Mouse (Mus musculus): Measurements from ENCODE around the gene Sox13. TPM values are rescaled to one million over a fixed set of nuclear protein-coding genes. Genes with fewer than 3 reads are reported as not detected.
"Not testable (repeated sequence)": the region's sequence is repeated elsewhere in the genome, so short reads cannot be mapped to it uniquely, and the experiment has no call there.

Sox13 gene
- polyA plus RNA-seq, 1 experiment from 2014 or later: 3.4 TPM

- ATAC-seq: no peak
- H3K27me3 ChIP-seq (replicated peaks): peaks cover 80% of the 10 kb centered on the region
- 72% methylated on average over 5 of the region's 5 CpGs for WGBS (ENCODE audit: insufficient replicate concordance)
- H3K4me2 ChIP-seq: no peak overlapping the region
- H3K9me3 ChIP-seq (replicated peaks): no peaks in the 10 kb centered on the region
- H3K9ac ChIP-seq: no peak overlapping the region
- H3K36me3 ChIP-seq: no peaks in the 10 kb centered on the region
- H3K4me3 ChIP-seq: no peak overlapping the region
- H3K27ac ChIP-seq: no peak overlapping the region
- H3K4me1 ChIP-seq: peaks cover 12% of the 10 kb centered on the region
Observed at GRCm38 (mm10) chr1:133362103-133362502, 62.1 kb downstream of the Sox13 start.

- peaks cover 11% of the 10 kb centered on the region for H3K4me1 ChIP-seq
- no peaks in the 10 kb centered on the region for H3K36me3 ChIP-seq
- H3K9me3 ChIP-seq (replicated peaks): no peaks in the 10 kb centered on the region
- 78% methylated on average over 6 of the region's 6 CpGs for WGBS (ENCODE audit: insufficient replicate concordance)
- no peak overlapping the region for H3K4me2 ChIP-seq
- no peak overlapping the region for H3K4me3 ChIP-seq
- H3K9ac ChIP-seq: no peak overlapping the region
- no peak overlapping the region for H3K27ac ChIP-seq
- H3K27me3 ChIP-seq (replicated peaks): peaks cover 77% of the 10 kb centered on the region
- ATAC-seq: no peak
Observed at GRCm38 (mm10) chr1:133361006-133361405, 63.2 kb downstream of the Sox13 start.

DNA sequence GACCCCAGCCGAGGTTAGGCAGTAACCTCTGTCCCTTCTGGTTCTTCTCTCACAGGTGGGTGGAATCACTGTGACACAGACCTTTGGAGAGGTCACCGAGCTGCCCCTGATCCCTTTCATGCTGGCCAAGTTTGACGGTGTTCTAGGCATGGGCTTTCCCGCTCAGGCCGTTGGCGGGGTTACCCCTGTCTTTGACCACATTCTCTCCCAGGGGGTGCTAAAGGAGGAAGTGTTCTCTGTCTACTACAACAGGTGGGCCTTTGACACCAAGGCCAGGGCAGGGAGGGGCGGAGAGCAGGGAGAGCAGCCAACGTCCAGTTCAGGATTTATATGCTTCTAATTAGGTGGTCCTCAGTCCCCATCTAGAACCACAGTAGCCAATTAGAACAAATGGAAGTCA is 67.8 kb downstream of the Sox13 start:
- Histone ChIP-seq H3K4me1 (no peaks in the 10 kb centered on the region), H3K27me3 (replicated peaks) (peaks cover 68% of the 10 kb centered on the region), H3K36me3 (no peaks in the 10 kb centered on the region), H3K9ac (no peak overlapping the region), H3K27ac (no peak overlapping the region), H3K9me3 (replicated peaks) (no peaks in the 10 kb centered on the region), H3K4me2 (no peak overlapping the region), H3K4me3 (no peak overlapping the region)
- 45% methylated on average over 8 of the region's 8 CpGs for WGBS (ENCODE audit: insufficient replicate concordance)
- ATAC-seq: no peak

DNA sequence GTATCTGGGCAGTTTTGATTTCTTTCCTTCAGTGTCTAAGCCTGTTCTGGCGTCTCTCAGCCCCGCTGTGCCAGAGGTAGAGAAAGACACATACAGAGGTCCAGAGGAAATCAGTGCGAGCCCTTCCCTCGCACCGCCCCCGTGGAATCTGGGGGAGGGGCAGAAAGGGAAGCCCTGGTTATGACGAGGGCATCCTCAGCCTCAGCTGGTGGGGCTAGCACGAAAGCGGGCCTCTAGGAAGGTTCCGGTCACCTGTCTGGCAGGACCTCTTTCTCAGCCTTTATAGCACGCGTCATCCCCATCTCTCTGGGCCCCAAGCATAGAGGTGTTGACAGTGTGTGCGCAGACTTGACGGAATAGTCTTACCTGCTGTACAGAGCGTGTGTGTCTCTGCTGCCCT is 68.3 kb downstream of the Sox13 start:
- no peak overlapping the region for H3K27ac ChIP-seq
- 52% methylated on average over 15 of the region's 15 CpGs for WGBS (ENCODE audit: insufficient replicate concordance)
- no peak overlapping the region for H3K4me2 ChIP-seq
- ATAC-seq: no peak
- H3K4me3 ChIP-seq: no peak overlapping the region
- H3K36me3 ChIP-seq: no peaks in the 10 kb centered on the region
- no peak overlapping the region for H3K9ac ChIP-seq
- H3K27me3 ChIP-seq (replicated peaks): peaks cover 72% of the 10 kb centered on the region
- H3K4me1 ChIP-seq: no peaks in the 10 kb centered on the region
- no peaks in the 10 kb centered on the region for H3K9me3 ChIP-seq (replicated peaks)

GRCm38 (mm10) chr1:133355469-133355868 is 68.7 kb downstream of the Sox13 start:
- H3K27ac ChIP-seq: no peak overlapping the region
- H3K4me2 ChIP-seq: no peak overlapping the region
- no peaks in the 10 kb centered on the region for H3K9me3 ChIP-seq (replicated peaks)
- no peak overlapping the region for H3K4me3 ChIP-seq
- 46% methylated on average over 5 of the region's 5 CpGs for WGBS (ENCODE audit: insufficient replicate concordance)
- H3K9ac ChIP-seq: no peak overlapping the region
- no peak for ATAC-seq
- no peaks in the 10 kb centered on the region for H3K4me1 ChIP-seq
- H3K27me3 ChIP-seq (replicated peaks): peaks cover 72% of the 10 kb centered on the region
- H3K36me3 ChIP-seq: no peaks in the 10 kb centered on the region

DNA sequence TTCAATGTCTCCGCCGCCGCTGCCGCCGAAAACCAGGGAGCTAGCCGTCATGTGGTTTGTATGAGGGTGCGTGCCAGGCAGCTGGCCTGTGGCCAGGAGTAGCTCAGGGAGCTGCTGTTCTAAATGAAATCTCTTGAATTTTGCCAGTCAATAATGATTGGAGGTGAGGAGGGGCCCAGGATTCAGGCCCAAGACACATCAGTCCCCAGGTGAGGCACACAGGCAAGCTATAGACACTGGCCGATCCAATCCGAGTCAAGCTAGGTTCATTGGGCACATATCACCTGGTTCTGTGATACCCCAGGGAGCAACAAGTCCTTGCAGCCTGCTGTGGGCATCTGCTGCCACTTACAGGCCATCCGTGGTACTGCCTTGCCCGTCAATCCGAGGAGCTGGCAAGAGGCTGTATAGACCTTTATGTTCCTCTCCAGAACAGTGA is 70.8 kb downstream of the Sox13 start:
- no peaks in the 10 kb centered on the region for H3K9me3 ChIP-seq (replicated peaks)
- ATAC-seq: no peak
- H3K4me3 ChIP-seq: no peak overlapping the region
- peaks cover 71% of the 10 kb centered on the region for H3K27me3 ChIP-seq (replicated peaks)
- H3K9ac ChIP-seq: no peak overlapping the region
- no peaks in the 10 kb centered on the region for H3K4me1 ChIP-seq
- H3K27ac ChIP-seq: no peak overlapping the region
- WGBS (ENCODE audit: insufficient replicate concordance): 45% methylated on average over 12 of the region's 12 CpGs
- H3K4me2 ChIP-seq: no peak overlapping the region
- H3K36me3 ChIP-seq: no peaks in the 10 kb centered on the region

DNA sequence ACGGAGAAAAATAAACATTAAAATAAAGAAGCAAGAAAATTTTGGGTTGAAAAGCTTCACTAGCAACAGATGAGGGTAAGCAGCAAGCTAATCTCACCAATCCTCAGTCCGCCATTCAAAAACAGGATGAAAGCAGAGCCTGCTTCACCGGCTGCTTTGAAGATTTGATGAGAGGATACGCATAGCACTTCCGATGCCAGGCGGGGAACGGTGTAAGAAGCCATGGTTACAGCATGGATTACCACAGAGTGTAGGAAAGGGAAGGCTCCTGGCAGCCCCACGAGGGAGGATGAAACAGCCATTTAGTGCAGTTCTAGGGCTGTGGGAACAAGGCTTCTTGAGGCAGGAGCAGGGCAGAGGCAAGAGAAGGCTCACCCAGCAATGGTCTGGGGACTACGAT is 72.4 kb downstream of the Sox13 start:
- no peak overlapping the region for H3K9ac ChIP-seq
- H3K4me3 ChIP-seq: no peak overlapping the region
- peaks cover 7% of the 10 kb centered on the region for H3K4me1 ChIP-seq
- H3K27me3 ChIP-seq (replicated peaks): peaks cover 59% of the 10 kb centered on the region
- no peak overlapping the region for H3K27ac ChIP-seq
- no peaks in the 10 kb centered on the region for H3K36me3 ChIP-seq
- WGBS (ENCODE audit: insufficient replicate concordance): 43% methylated on average over 9 of the region's 9 CpGs
- H3K9me3 ChIP-seq (replicated peaks): no peaks in the 10 kb centered on the region
- no peak overlapping the region for H3K4me2 ChIP-seq
- ATAC-seq: no peak

DNA sequence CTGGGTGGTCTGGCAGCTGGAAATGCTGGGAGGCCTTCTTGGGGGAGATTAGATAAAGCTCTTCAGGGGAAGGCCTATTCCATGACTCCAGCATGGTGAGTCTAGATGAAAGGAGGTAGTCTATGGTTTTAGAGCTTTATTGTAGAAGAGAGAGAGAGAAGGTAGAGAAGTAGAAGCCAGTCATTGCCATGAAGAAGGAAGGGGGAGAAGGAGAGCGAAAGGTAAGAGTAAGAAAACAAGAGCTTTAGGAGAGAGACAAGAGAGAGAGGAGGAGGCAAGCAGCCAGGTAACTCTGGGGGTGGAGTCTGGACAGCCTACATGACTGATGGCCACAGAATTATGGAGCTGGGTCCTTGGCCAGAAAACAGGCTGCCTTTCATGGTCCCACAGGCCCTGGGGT is 74.0 kb downstream of the Sox13 start, which contains the start of gene Ren1:
Ren1 (plus strand) TSS at position 301 of the 400 bp plus-strand sequence.
- no peak for ATAC-seq
- Histone ChIP-seq H3K9me3 (replicated peaks) (no peaks in the 10 kb centered on the region), H3K27me3 (replicated peaks) (peaks cover 43% of the 10 kb centered on the region), H3K4me1 (peaks cover 7% of the 10 kb centered on the region), H3K4me2 (no peak within 1 kb of the TSS), H3K9ac (no peak within 1 kb of the TSS), H3K4me3 (no peak within 1 kb of the TSS), H3K36me3 (no peaks in the 10 kb centered on the region), H3K27ac (no peak within 1 kb of the TSS)
- 74% methylated on average over 1 of the region's 1 CpGs for WGBS (ENCODE audit: insufficient replicate concordance)

DNA sequence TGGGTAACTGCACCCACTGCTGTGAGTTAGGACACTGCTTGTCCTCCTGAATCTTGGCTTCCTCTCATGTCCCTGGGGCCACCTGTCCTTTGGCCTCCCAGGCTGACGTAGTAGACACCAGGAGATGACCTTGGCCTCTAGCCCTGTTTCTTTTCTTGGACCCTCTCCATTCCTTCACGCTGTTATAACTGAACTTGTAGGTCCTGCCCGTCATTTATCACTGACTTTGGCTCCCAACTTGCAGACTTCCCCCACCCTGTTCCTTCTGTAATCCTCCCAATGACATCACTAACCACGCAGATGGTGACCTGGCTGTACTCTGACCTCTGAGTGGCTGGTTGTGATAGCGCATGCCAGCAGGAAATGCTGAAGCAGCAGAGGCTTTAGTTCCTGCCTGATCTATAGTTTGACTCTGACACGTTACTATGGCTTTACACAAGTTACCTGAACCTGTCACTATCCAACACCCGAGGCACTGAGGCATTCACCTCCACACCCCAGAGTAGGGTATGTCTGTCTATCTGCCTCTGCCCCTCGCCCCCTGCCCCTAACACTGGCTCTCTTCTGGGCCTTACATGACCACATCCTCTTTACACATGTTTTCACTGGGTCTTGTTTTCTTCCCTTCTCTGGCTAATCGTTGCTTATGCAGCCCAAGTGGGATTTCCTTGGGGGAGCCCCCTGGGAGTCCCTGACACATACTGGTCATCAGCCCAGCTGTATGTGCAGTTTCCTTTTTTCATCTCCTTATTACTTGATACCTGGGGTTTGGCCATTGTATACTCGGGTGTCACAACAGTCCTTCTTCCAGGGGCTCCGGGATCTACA is 76.3 kb downstream of the Sox13 start:
- 30% methylated on average over 11 of the region's 11 CpGs for WGBS (ENCODE audit: insufficient replicate concordance)
- peaks cover 26% of the 10 kb centered on the region for H3K27me3 ChIP-seq (replicated peaks)
- no peak for ATAC-seq
- H3K9ac ChIP-seq: no peak overlapping the region
- no peak overlapping the region for H3K4me3 ChIP-seq
- no peaks in the 10 kb centered on the region for H3K9me3 ChIP-seq (replicated peaks)
- H3K27ac ChIP-seq: no peak overlapping the region
- peaks cover 7% of the 10 kb centered on the region for H3K4me1 ChIP-seq
- H3K36me3 ChIP-seq: no peaks in the 10 kb centered on the region
- H3K4me2 ChIP-seq: no peak overlapping the region

DNA sequence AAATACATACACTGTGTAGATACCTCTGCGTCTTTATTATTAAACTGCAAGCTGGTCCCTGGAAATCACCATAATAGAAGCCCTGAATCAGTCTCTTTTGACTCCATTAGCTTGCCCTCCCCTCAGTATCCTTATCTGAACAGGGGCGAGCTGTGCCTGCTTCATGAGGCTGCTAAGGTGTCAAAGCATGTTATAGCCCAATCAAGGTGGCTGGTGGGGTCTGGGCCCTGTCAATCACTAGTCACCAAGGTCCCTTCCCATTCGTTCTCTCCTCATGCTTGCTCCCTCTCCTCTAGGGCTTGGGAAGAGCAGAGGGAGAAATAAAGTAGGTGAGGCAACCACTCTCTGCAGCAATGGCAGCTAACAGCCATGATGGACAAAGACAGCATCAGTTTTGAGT is 77.0 kb downstream of the Sox13 start:
- no peak for ATAC-seq

DNA sequence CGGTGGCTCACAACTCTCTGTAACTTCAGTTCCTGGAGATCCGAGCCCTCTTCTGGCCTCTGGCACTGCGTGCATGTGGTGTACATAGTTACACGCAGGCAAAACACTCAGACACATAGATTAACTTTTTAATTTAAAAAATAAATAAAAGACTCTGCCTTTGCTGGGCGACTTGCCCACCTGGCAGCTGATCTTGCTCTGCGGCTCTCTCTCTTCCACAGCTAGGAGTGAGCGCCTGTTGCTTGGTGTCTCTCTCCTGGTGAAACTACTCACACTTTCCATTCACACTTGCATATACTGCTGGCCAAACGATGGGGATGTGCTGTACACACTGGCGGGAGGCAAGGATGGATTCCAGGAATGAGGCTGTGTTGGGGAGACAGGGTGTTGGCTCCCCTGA is 77.6 kb downstream of the Sox13 start:
- H3K4me2 ChIP-seq: no peak overlapping the region
- H3K4me1 ChIP-seq: peaks cover 7% of the 10 kb centered on the region
- WGBS (ENCODE audit: insufficient replicate concordance): 73% methylated on average over 9 of the region's 9 CpGs
- no peak overlapping the region for H3K27ac ChIP-seq
- no peak overlapping the region for H3K4me3 ChIP-seq
- H3K9ac ChIP-seq: no peak overlapping the region
- no peaks in the 10 kb centered on the region for H3K9me3 ChIP-seq (replicated peaks)
- no peaks in the 10 kb centered on the region for H3K36me3 ChIP-seq
- no peak for ATAC-seq
- peaks cover 16% of the 10 kb centered on the region for H3K27me3 ChIP-seq (replicated peaks)

More for the DNA sequence above, 77.0 kb downstream of the Sox13 start:
- H3K4me3 ChIP-seq: no peak overlapping the region
- no peak overlapping the region for H3K4me2 ChIP-seq
- WGBS (ENCODE audit: insufficient replicate concordance): 55% methylated on average over 3 of the region's 3 CpGs
- no peak overlapping the region for H3K9ac ChIP-seq
- H3K27ac ChIP-seq: no peak overlapping the region
- H3K27me3 ChIP-seq (replicated peaks): peaks cover 23% of the 10 kb centered on the region
- H3K9me3 ChIP-seq (replicated peaks): no peaks in the 10 kb centered on the region
- H3K36me3 ChIP-seq: no peaks in the 10 kb centered on the region
- H3K4me1 ChIP-seq: peaks cover 7% of the 10 kb centered on the region

DNA sequence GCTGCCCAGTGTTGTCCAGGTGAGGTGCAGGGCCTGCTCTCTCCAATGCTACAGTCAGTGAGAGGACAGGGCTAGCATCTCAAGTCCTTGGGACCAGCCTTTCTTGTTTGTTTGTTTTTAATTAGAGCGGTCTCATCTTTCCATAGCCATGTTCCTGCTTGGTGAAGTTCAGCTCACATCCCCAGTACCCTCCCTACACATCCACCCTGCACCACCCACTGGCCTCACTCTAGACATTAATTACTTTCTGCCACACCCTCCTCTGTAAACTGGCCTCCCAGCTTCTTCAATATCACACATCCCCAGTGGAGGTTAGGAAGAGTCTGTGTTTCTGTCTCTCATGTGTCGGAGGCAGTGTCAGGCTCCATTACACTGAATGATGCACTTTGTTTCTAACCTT is 79.8 kb downstream of the Sox13 start:
- Histone ChIP-seq H3K4me2 (no peak overlapping the region), H3K4me1 (peaks cover 7% of the 10 kb centered on the region), H3K27ac (no peak overlapping the region), H3K27me3 (replicated peaks) (peaks cover 4% of the 10 kb centered on the region; the same call in 1 of the 2 replicates), H3K9me3 (replicated peaks) (no peaks in the 10 kb centered on the region), H3K9ac (no peak overlapping the region), H3K36me3 (no peaks in the 10 kb centered on the region), H3K4me3 (no peak overlapping the region)
- WGBS (ENCODE audit: insufficient replicate concordance): 80% methylated on average over 2 of the region's 2 CpGs
- no peak for ATAC-seq

DNA sequence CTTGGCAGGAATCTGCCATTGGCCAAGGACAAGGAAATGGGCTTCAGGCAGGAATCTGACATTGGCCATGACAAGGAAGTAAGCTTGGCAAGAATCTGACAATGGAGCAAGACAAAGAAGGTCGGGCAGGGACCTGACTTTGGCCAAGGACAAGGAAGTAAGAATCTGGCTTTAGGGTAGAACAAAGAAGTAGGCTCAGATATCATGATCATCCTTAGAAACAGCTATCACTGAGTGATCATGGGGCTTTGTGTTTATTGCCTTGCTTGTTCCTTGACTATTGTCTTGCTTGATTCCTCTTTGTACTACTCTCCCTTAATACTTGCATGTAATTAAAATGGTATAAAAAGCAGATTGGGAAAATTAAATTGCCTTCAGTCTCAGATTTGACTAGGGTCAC is 83.8 kb downstream of the Sox13 start:
- not testable (repeated sequence) for H3K27ac ChIP-seq; ATAC-seq; H3K27me3 ChIP-seq (replicated peaks); H3K4me2 ChIP-seq; H3K9ac ChIP-seq; H3K4me3 ChIP-seq; H3K36me3 ChIP-seq; H3K4me1 ChIP-seq; H3K9me3 ChIP-seq (replicated peaks)
- WGBS (ENCODE audit: insufficient replicate concordance): 32% methylated on average over 1 of the region's 1 CpGs

Data from liver, embryonic 12.5 days (tissue).